ENCODE assay signal across 15 mouse cellular contexts in genomic region chr10:123160508-123160907, GRCm38 (mm10). TPM values are rescaled to one million over a fixed set of nuclear protein-coding genes. Genes with fewer than 3 reads are reported as not detected.
DNase-seq lines count a peak whose midpoint lies in the region; ATAC-seq and TF ChIP-seq lines count a peak whose summit lies in the region.
"Had no signal": no experiment of that assay in that cellular context is flagged by ENCODE, and none has a peak within 500 bp of the region (broad histone marks: within the 10 kb centered on the region; RNA-seq: fewer than 3 reads in every experiment).

No protein-coding gene starts in this region.

- peak; percentile 34 for DNase-seq in MN1 (ENCODE audit: low spot score)
- peak; percentile 72 for DNase-seq in kidney, adult 2 months
- peak; percentile 68 to 78 for DNase-seq in kidney, postnatal 4 days
- DNase-seq in spleen, adult 18-20 months = peak; percentile 64 to 65
- DNase-seq in embryo, embryonic 10.5 days (ENCODE audit: low spot score) = no peak
- no peak for DNase-seq in adrenal gland, adult 18-20 months (ENCODE audit: low spot score in 2 of 2)
- no peak for DNase-seq in adrenal gland, adult (ENCODE audit: inconsistent age in 2 of 2, low spot score in 1 of 2)
- DNase-seq: liver; right cerebral cortex, adult 18-20 months had no signal

- H3K4me2 ChIP-seq in neural tube, embryonic 15.5 days = no peak overlapping the region
- H3K4me2 ChIP-seq: embryonic facial prominence, embryonic 13.5 days; forebrain, embryonic 12.5 days; stomach, embryonic 15.5 days had no signal

- H3K9ac ChIP-seq in neural tube, embryonic 15.5 days (replicated peaks) = no peak overlapping the region
- H3K9ac ChIP-seq: embryonic facial prominence, embryonic 13.5 days; forebrain, embryonic 12.5 days; stomach, embryonic 15.5 days had no signal

- no peak for ATAC-seq in neural tube, embryonic 15.5 days (ENCODE audit: low FRiP score)

- H3K27me3 ChIP-seq in kidney, adult 2 months (replicated peaks; ENCODE audit: control insufficient read depth, insufficient read depth, low read length) = no peaks in the 10 kb centered on the region
- no peaks in the 10 kb centered on the region for H3K27me3 ChIP-seq in neural tube, embryonic 15.5 days (replicated peaks)
- H3K27me3 ChIP-seq: embryonic facial prominence, embryonic 13.5 days; forebrain, embryonic 12.5 days; stomach, embryonic 15.5 days had no signal

- no peak for TF ChIP-seq CTCF in kidney, adult 2 months (conservative IDR thresholded peaks at IDR 0.05; ENCODE audit: insufficient read depth, insufficient read length, low read depth, low read length)

- H3K9me3 ChIP-seq in neural tube, embryonic 15.5 days (replicated peaks) = no peaks in the 10 kb centered on the region
- H3K9me3 ChIP-seq: embryonic facial prominence, embryonic 13.5 days; forebrain, embryonic 12.5 days; heart, embryonic 10.5 days; stomach, embryonic 15.5 days had no signal

- WGBS in kidney, adult 2 months = 49% methylated on average over 6 of the region's 6 CpGs
- 81% methylated on average over 6 of the region's 6 CpGs for WGBS in neural tube, embryonic 15.5 days

- no peaks in the 10 kb centered on the region; the same call in 1 of the 2 replicates for H3K36me3 ChIP-seq in kidney, adult 2 months (ENCODE audit: control insufficient read depth, insufficient read depth, low read length)
- H3K36me3 ChIP-seq in neural tube, embryonic 15.5 days = peaks cover 25% of the 10 kb centered on the region

- H3K4me3 ChIP-seq in kidney, adult 2 months (ENCODE audit: insufficient read depth, low read depth, low read length) = no peak overlapping the region
- no peak overlapping the region for H3K4me3 ChIP-seq in neural tube, embryonic 15.5 days (replicated peaks)
- H3K4me3 ChIP-seq: embryonic facial prominence, embryonic 13.5 days; forebrain, embryonic 12.5 days; heart, embryonic 10.5 days; stomach, embryonic 15.5 days had no signal

- no peaks in the 10 kb centered on the region; the same call in 1 of the 2 replicates for H3K4me1 ChIP-seq in kidney, adult 2 months (ENCODE audit: control insufficient read depth, insufficient read depth, low read length)
- no peaks in the 10 kb centered on the region for H3K4me1 ChIP-seq in neural tube, embryonic 15.5 days
- H3K4me1 ChIP-seq: embryonic facial prominence, embryonic 13.5 days; forebrain, embryonic 12.5 days; heart, embryonic 10.5 days; stomach, embryonic 15.5 days had no signal

- no peak for TF ChIP-seq POLR2A in kidney, adult 2 months (IDR thresholded peaks at IDR 0.05; ENCODE audit: low read depth, low read length)

- no peak overlapping the region for H3K27ac ChIP-seq in kidney, adult 2 months (ENCODE audit: insufficient read depth, low read depth, low read length)
- no peak overlapping the region for H3K27ac ChIP-seq in neural tube, embryonic 15.5 days (replicated peaks)
- H3K27ac ChIP-seq: embryonic facial prominence, embryonic 13.5 days; forebrain, embryonic 12.5 days; heart, embryonic 10.5 days; macrophage; stomach, embryonic 15.5 days had no signal

RNA-seq across cellular contexts. Expression of gene Usp15, which starts 36.3 kb away (rescaled TPM):
- polyA plus RNA-seq in kidney, adult 2 months (2012; rRNA removed) = 7.9 and 11.4 TPM in 2 replicates
- 68.7 and 71.2 TPM in 2 replicates for polyA plus RNA-seq in neural tube, embryonic 15.5 days (2015; fragmentation: Nextera tagmentation; extraction: Ambion mirVana)
- 10 to 100 TPM; 75.2 to 92.7 TPM for total RNA-seq in adrenal gland, adult 18-20 months (2021)

Comparison
In these comparisons a context has a peak if more than half of its experiments do, and no peak if none do; other contexts are left out.
1. DNase-seq: peak in MN1 (single experiment), kidney, adult 2 months (single experiment), kidney, postnatal 4 days (2 of 2) and spleen, adult 18-20 months (2 of 2); none in embryo, embryonic 10.5 days (single experiment), adrenal gland, adult 18-20 months (0 of 2) and adrenal gland, adult (0 of 2).